Mouse (Mus musculus) left cerebral cortex, adult 18-20 months (tissue): Measurements from ENCODE around the gene Mdk. TPM values are rescaled to one million over a fixed set of nuclear protein-coding genes. Genes with fewer than 3 reads are reported as not detected.

Source experiments
- DNase-seq, 2 experiments: peaks; one replicate each; pipeline ENCODE4 v3.0.0; 2021 to 2022; ENCODE audit warnings: low spot score in 2 of 2, mixed read lengths in 1 of 2
- total RNA-seq, 2 experiments: library from RNA; stranded (reverse); gene quantifications; 2 replicates each; pipeline ENCODE4 v1.2.3; 2021

Gene Mdk
- total RNA-seq, 2 experiments from 2014 or later = 19.0 to 23.8 TPM

GRCm38 (mm10) chr2:91934826-91935525, 2.9 kb upstream of the Mdk start:
- DNase-seq = no peak

- DNase-seq = no peak
Measured at GRCm38 (mm10) chr2:91934016-91934415, 1.9 kb upstream of the Mdk start.

- no peak for DNase-seq
Measured at GRCm38 (mm10) chr2:91933471-91933870, 1.4 kb upstream of the Mdk start.

GRCm38 (mm10) chr2:91932737-91933350, 747 bp upstream of the Mdk start:
- DNase-seq = no peak

GRCm38 (mm10) chr2:91931328-91932159, 553 bp downstream of the Mdk start:
- no peak for DNase-seq

- DNase-seq = no peak
Measured at GRCm38 (mm10) chr2:91930761-91931291, 1.3 kb downstream of the Mdk start.

GRCm38 (mm10) chr2:91929936-91930335, 2.2 kb downstream of the Mdk start:
- peak in 1 of 2 experiments; percentile 77 for DNase-seq

- DNase-seq = no peak
Measured at GRCm38 (mm10) chr2:91929455-91929854, 2.6 kb downstream of the Mdk start.

GRCm38 (mm10) chr2:91928534-91929350, 3.4 kb downstream of the Mdk start:
- DNase-seq = no peak

GRCm38 (mm10) chr2:91927826-91928533, 4.1 kb downstream of the Mdk start:
- peak; percentile 88 to 91 for DNase-seq

GRCm38 (mm10) chr2:91926949-91927348, 5.1 kb downstream of the Mdk start, which contains the start of gene Chrm4:
Gene Chrm4, plus strand, starts transcription at chr2:91927249.
- DNase-seq = no peak

GRCm38 (mm10) chr2:91925442-91925841, 6.7 kb downstream of the Mdk start:
- peak; percentile 76 to 84 for DNase-seq

- no peak for DNase-seq
Measured at GRCm38 (mm10) chr2:91924726-91925125, 7.4 kb downstream of the Mdk start.

GRCm38 (mm10) chr2:91923415-91924337, 8.4 kb downstream of the Mdk start:
- peak in 1 of 2 experiments; percentile 75 for DNase-seq

- DNase-seq = no peak
Measured at GRCm38 (mm10) chr2:91922586-91923414, 9.3 kb downstream of the Mdk start.

- DNase-seq = peak; percentile 80 to 87
Measured at GRCm38 (mm10) chr2:91921790-91922570, 10.1 kb downstream of the Mdk start.

- no peak for DNase-seq
Measured at GRCm38 (mm10) chr2:91921181-91921789, 10.8 kb downstream of the Mdk start.
